ENCODE assay signal across 8 mouse cellular contexts in the genomic region with DNA sequence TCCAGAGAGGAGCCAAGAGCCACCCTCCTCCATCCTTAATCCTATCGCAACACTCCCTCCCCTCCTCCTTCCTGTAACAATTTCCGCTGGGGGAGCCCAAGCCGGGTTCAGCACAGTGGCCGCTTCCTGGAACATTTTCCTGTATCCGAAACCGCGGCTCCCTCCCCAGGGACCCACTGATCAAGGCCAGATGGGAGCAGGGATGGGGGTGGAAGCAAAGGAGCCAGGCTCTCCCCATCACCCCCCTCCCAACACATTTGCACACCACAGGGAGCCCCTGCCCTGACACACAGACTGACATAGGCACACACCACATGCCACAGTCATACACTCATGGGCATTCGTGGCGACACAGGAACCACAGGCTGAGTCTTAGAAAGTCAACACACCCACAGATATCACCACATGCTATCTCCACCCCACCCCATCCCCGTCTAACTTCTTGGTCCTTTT. TPM values are rescaled to one million over a fixed set of nuclear protein-coding genes. Genes with fewer than 3 reads are reported as not detected.
DNase-seq lines count a peak whose midpoint lies in the region; ATAC-seq and TF ChIP-seq lines count a peak whose summit lies in the region.

No protein-coding gene starts in this region.

- peak; percentile 80 for DNase-seq in 416B (ENCODE audit: low read depth)
- DNase-seq in adrenal gland, adult (ENCODE audit: inconsistent age in 2 of 2, low spot score in 1 of 2), result peak; percentile 67 to 79
- peak; percentile 78 for DNase-seq in gastrocnemius, adult 2 months
- no peak for DNase-seq in retina, postnatal 1 day
- no peak for DNase-seq in left cerebral cortex, adult 8-10 months (ENCODE audit: low spot score in 2 of 2)

- H3K4me3 ChIP-seq in gastrocnemius, adult 2 months, result peak overlapping the region; percentile 95
- peak overlapping the region; percentile 61; the same call in 1 of the 2 replicates for H3K4me3 ChIP-seq in hindbrain, embryonic 13.5 days
- peak overlapping the region; percentile 62 for H3K4me3 ChIP-seq in limb, embryonic 15.5 days
- H3K4me3 ChIP-seq in midbrain, embryonic 13.5 days (replicated peaks), result no peak overlapping the region

- 0 out of 2 replicates have a peak, but pooled peaks cover 6% of the 10 kb centered on the region for H3K27me3 ChIP-seq in hindbrain, embryonic 13.5 days
- no peaks in the 10 kb centered on the region for H3K27me3 ChIP-seq in limb, embryonic 15.5 days
- H3K27me3 ChIP-seq in midbrain, embryonic 13.5 days, result peaks cover 6% of the 10 kb centered on the region; the same call in 1 of the 2 replicates

- H3K9ac ChIP-seq in hindbrain, embryonic 13.5 days, result no peak overlapping the region
- H3K9ac ChIP-seq in limb, embryonic 15.5 days, result no peak overlapping the region
- H3K9ac ChIP-seq in midbrain, embryonic 13.5 days (replicated peaks), result peak overlapping the region; percentile 75; the same call in 1 of the 2 replicates

- H3K4me1 ChIP-seq in hindbrain, embryonic 13.5 days (replicated peaks), result peaks cover 19% of the 10 kb centered on the region
- H3K4me1 ChIP-seq in limb, embryonic 15.5 days, result peaks cover 26% of the 10 kb centered on the region
- H3K4me1 ChIP-seq in midbrain, embryonic 13.5 days (replicated peaks), result peaks cover 19% of the 10 kb centered on the region

- H3K36me3 ChIP-seq in hindbrain, embryonic 13.5 days, result no peaks in the 10 kb centered on the region
- H3K36me3 ChIP-seq in limb, embryonic 15.5 days, result no peaks in the 10 kb centered on the region
- no peaks in the 10 kb centered on the region for H3K36me3 ChIP-seq in midbrain, embryonic 13.5 days

- peak overlapping the region; percentile 95 for H3K4me2 ChIP-seq in hindbrain, embryonic 13.5 days
- H3K4me2 ChIP-seq in limb, embryonic 15.5 days, result peak overlapping the region; percentile 90
- peak overlapping the region; percentile 96; the same call in 1 of the 2 replicates for H3K4me2 ChIP-seq in midbrain, embryonic 13.5 days (replicated peaks)

- ATAC-seq in hindbrain, embryonic 13.5 days (ENCODE audit: low FRiP score), result no peak
- ATAC-seq in limb, embryonic 15.5 days (ENCODE audit: insufficient number of reproducible peaks, low FRiP score, low TSS enrichment, low read depth), result peak; percentile 31; the same call in 1 of the 2 replicates
- no peak for ATAC-seq in midbrain, embryonic 13.5 days

- TF ChIP-seq CTCF in gastrocnemius, adult 2 months (IDR thresholded peaks at IDR 0.05), result no peak

- intact Hi-C loops in gastrocnemius, adult 2 months (cut with DNase I), result loop anchor here (2.0 to 5.0 kb wide), 3 partner anchors 21 to 141 kb away; no protein-coding TSS in a partner anchor

- peak overlapping the region; percentile 95 for H3K27ac ChIP-seq in gastrocnemius, adult 2 months
- H3K27ac ChIP-seq in hindbrain, embryonic 13.5 days, result peak overlapping the region; percentile 36
- H3K27ac ChIP-seq in limb, embryonic 15.5 days, result peak overlapping the region; percentile 90
- H3K27ac ChIP-seq in midbrain, embryonic 13.5 days, result no peak overlapping the region

- no peaks in the 10 kb centered on the region for H3K9me3 ChIP-seq in hindbrain, embryonic 13.5 days
- H3K9me3 ChIP-seq in limb, embryonic 15.5 days, result no peaks in the 10 kb centered on the region
- H3K9me3 ChIP-seq in midbrain, embryonic 13.5 days, result no peaks in the 10 kb centered on the region

- 4% methylated on average over 10 of the region's 10 CpGs for WGBS in hindbrain, embryonic 13.5 days
- 6% methylated on average over 10 of the region's 10 CpGs for WGBS in limb, embryonic 15.5 days
- WGBS in midbrain, embryonic 13.5 days, result 6% methylated on average over 10 of the region's 10 CpGs

RNA-seq across cellular contexts. Expression of a gene that starts 10.9 kb away (rescaled TPM):
- total RNA-seq in gastrocnemius, adult 2 months (2021), result not detected
- polyA plus RNA-seq in hindbrain, embryonic 13.5 days (2015; fragmentation: Nextera tagmentation; extraction: Ambion mirVana), result 1.1 and 1.2 TPM in 2 replicates
- 12.6 and 18.1 TPM in 2 replicates for polyA plus RNA-seq in limb, embryonic 15.5 days (2015; fragmentation: Nextera tagmentation; extraction: Ambion mirVana)
- polyA plus RNA-seq in midbrain, embryonic 13.5 days (2015; fragmentation: Nextera tagmentation; extraction: Ambion mirVana), result 0.14 and 0.28 TPM in 2 replicates
- total RNA-seq in left cerebral cortex, adult 8-10 months (2022), result 1 to 10 TPM in 2 of 4 experiments, under 1 TPM in 2; 0.82 to 1.6 (median 1.0) TPM

RNA-seq across cellular contexts. Expression of a gene that starts 27.3 kb away (rescaled TPM):
- 1 to 10 TPM; 5.7 to 7.8 TPM for total RNA-seq in gastrocnemius, adult 2 months (2021)
- 33.3 and 34.8 TPM in 2 replicates for polyA plus RNA-seq in hindbrain, embryonic 13.5 days (2015; fragmentation: Nextera tagmentation; extraction: Ambion mirVana)
- 61.3 and 62.0 TPM in 2 replicates for polyA plus RNA-seq in limb, embryonic 15.5 days (2015; fragmentation: Nextera tagmentation; extraction: Ambion mirVana)
- polyA plus RNA-seq in midbrain, embryonic 13.5 days (2015; fragmentation: Nextera tagmentation; extraction: Ambion mirVana), result 41.4 and 44.1 TPM in 2 replicates
- 10 to 100 TPM; 20.1 to 25.3 (median 22.2) TPM for total RNA-seq in left cerebral cortex, adult 8-10 months (2022)

RNA-seq across cellular contexts. Expression of a gene that starts 28.1 kb away (rescaled TPM):
- 10 to 100 TPM; 23.0 to 25.1 TPM for total RNA-seq in gastrocnemius, adult 2 months (2021)
- polyA plus RNA-seq in hindbrain, embryonic 13.5 days (2015; fragmentation: Nextera tagmentation; extraction: Ambion mirVana), result 4.6 and 6.0 TPM in 2 replicates
- polyA plus RNA-seq in limb, embryonic 15.5 days (2015; fragmentation: Nextera tagmentation; extraction: Ambion mirVana), result 9.3 and 11.1 TPM in 2 replicates
- 5.6 TPM in 2 replicates for polyA plus RNA-seq in midbrain, embryonic 13.5 days (2015; fragmentation: Nextera tagmentation; extraction: Ambion mirVana)
- 10 to 100 TPM; 30.3 to 44.7 (median 38.7) TPM for total RNA-seq in left cerebral cortex, adult 8-10 months (2022)

RNA-seq across cellular contexts. Expression of a gene that starts 46.3 kb away (rescaled TPM):
- total RNA-seq in gastrocnemius, adult 2 months (2021), result 10 to 100 TPM; 15.6 to 16.0 TPM
- polyA plus RNA-seq in hindbrain, embryonic 13.5 days (2015; fragmentation: Nextera tagmentation; extraction: Ambion mirVana), result 91.8 and 96.4 TPM in 2 replicates
- 81.8 and 86.3 TPM in 2 replicates for polyA plus RNA-seq in limb, embryonic 15.5 days (2015; fragmentation: Nextera tagmentation; extraction: Ambion mirVana)
- polyA plus RNA-seq in midbrain, embryonic 13.5 days (2015; fragmentation: Nextera tagmentation; extraction: Ambion mirVana), result 93.8 and 105 TPM in 2 replicates
- 10 to 100 TPM; 59.3 to 63.4 (median 61.9) TPM for total RNA-seq in left cerebral cortex, adult 8-10 months (2022)

RNA-seq across cellular contexts. Expression of a gene that starts 51.9 kb away (rescaled TPM):
- total RNA-seq in gastrocnemius, adult 2 months (2021), result 100 to 1,000 TPM; 232 to 252 TPM
- polyA plus RNA-seq in hindbrain, embryonic 13.5 days (2015; fragmentation: Nextera tagmentation; extraction: Ambion mirVana), result 502 and 514 TPM in 2 replicates
- 314 and 380 TPM in 2 replicates for polyA plus RNA-seq in limb, embryonic 15.5 days (2015; fragmentation: Nextera tagmentation; extraction: Ambion mirVana)
- polyA plus RNA-seq in midbrain, embryonic 13.5 days (2015; fragmentation: Nextera tagmentation; extraction: Ambion mirVana), result 472 and 474 TPM in 2 replicates
- total RNA-seq in left cerebral cortex, adult 8-10 months (2022), result 100 to 1,000 TPM; 457 to 497 (median 483) TPM

Comparison
In these comparisons a context has a peak if more than half of its experiments do, and no peak if none do; other contexts are left out.
1. DNase-seq: peak in 416B (single experiment), adrenal gland, adult (2 of 2) and gastrocnemius, adult 2 months (single experiment); none in retina, postnatal 1 day (single experiment) and left cerebral cortex, adult 8-10 months (0 of 2).
2. Peak in every context shown above with its lines, with median percentiles within 50 percentile points of each other: H3K4me2 ChIP-seq.